Mouse (Mus musculus) left cerebral cortex, adult 2 months (tissue): ENCODE results near the gene Gm21860. TPM values are rescaled to one million over a fixed set of nuclear protein-coding genes. Genes with fewer than 3 reads are reported as not detected.
"Not testable (repeated sequence)": the region's sequence is repeated elsewhere in the genome, so short reads cannot be mapped to it uniquely, and the experiment has no call there.

Experiments used
- DNase-seq, 2 experiments: peaks; one replicate each; pipeline ENCODE4 v3.0.0; 2021 to 2022; ENCODE audit warnings: low spot score in 2 of 2, mixed read lengths in 1 of 2; ENCODE audit errors: extremely low spot score in 1 of 2
- H3K27ac ChIP-seq: fragments of 200-600 bp; 2 replicates; pipeline ENCODE4 v1.8.1; 2022
- H3K4me3 ChIP-seq: fragments of 200-600 bp; 2 replicates; pipeline ENCODE4 v1.8.1; 2022
- CTCF ChIP-seq: fragments of 200-600 bp; IDR thresholded peaks from 2 replicates; pipeline ENCODE4 v1.8.1; 2022; ENCODE audit warnings: antibody characterized with exemption, mild to moderate bottlenecking, moderate library complexity
- intact Hi-C: fragments of 180-260 bp; cut with DNase I; formaldehyde crosslinking; loops from one replicate; pipeline ENCODE4 v1.15.1; 2025
- long read RNA-seq, 2 experiments: library from polyadenylated mRNA; stranded (forward); transcript quantifications; one replicate each; pipeline ENCODE4 v2.0.0; 2021; ENCODE audit warnings: borderline mapping rate in 2 of 2
- total RNA-seq, 2 experiments: library from RNA; stranded (reverse); gene quantifications; 2 replicates each; pipeline ENCODE4 v1.2.3; 2021

The Gm21860 gene
- not detected for total RNA-seq
- long read RNA-seq, experiment 1: 0 reads
- long read RNA-seq, experiment 2: 0 reads

- intact Hi-C loops, H3K27ac ChIP-seq, H3K4me3 ChIP-seq, DNase-seq: not testable (repeated sequence)
Observed at GRCm38 (mm10) chrY:90754721-90755120, at the start of gene Gm21860. Gm21860 (minus strand) TSS chrY:90754821.

GRCm38 (mm10) chrY:90784438-90784837 lies 29.8 kb upstream of the Gm21860 start, which contains the start of gene Gm47283:
Gm47283 (plus strand) TSS chrY:90784738.
- H3K4me3 ChIP-seq, intact Hi-C loops, DNase-seq, H3K27ac ChIP-seq: not testable (repeated sequence)

GRCm38 (mm10) chrY:90745256-90745655 lies 9.4 kb downstream of the Gm21860 start:
- DNase-seq, H3K27ac ChIP-seq, H3K4me3 ChIP-seq, intact Hi-C loops: not testable (repeated sequence)

GRCm38 (mm10) chrY:90744381-90744981 lies 10.1 kb downstream of the Gm21860 start:
- intact Hi-C loops, H3K27ac ChIP-seq: not testable (repeated sequence)
- H3K4me3 ChIP-seq: 0 out of 2 replicates have a peak overlapping the region, but pooled peaks have one; percentile 18

GRCm38 (mm10) chrY:90743811-90744220 lies 10.8 kb downstream of the Gm21860 start:
- no peak for DNase-seq
- no peak overlapping the region for H3K4me3 ChIP-seq
- no peak overlapping the region for H3K27ac ChIP-seq
- no peak for TF ChIP-seq CTCF
- intact Hi-C loops: no loop called here

More at GRCm38 (mm10) chrY:90744381-90744981, 10.1 kb downstream of the Gm21860 start:
- peak; percentile 93 to 95 for DNase-seq

- H3K4me3 ChIP-seq, H3K27ac ChIP-seq, intact Hi-C loops: not testable (repeated sequence)
- peak; percentile 27 to 40 for DNase-seq
Observed at GRCm38 (mm10) chrY:90743053-90743810, 11.4 kb downstream of the Gm21860 start.

- H3K4me3 ChIP-seq, intact Hi-C loops, H3K27ac ChIP-seq: not testable (repeated sequence)
- DNase-seq: peak; percentile 11 to 38
Observed at GRCm38 (mm10) chrY:90742261-90743052, 12.2 kb downstream of the Gm21860 start.

- peak; percentile 63 to 66 for DNase-seq
- H3K27ac ChIP-seq, H3K4me3 ChIP-seq, intact Hi-C loops: not testable (repeated sequence)
Observed at GRCm38 (mm10) chrY:90741452-90742260, 13.0 kb downstream of the Gm21860 start.

GRCm38 (mm10) chrY:90741006-90741405 lies 13.6 kb downstream of the Gm21860 start:
- H3K27ac ChIP-seq, H3K4me3 ChIP-seq, intact Hi-C loops: not testable (repeated sequence)
- DNase-seq: peak; percentile 51

- Histone ChIP-seq H3K4me3 (no peak overlapping the region), H3K27ac (no peak overlapping the region)
- intact Hi-C loops: no loop called here
- peak; percentile 21 to 46 for DNase-seq
- TF ChIP-seq CTCF: no peak
Observed at GRCm38 (mm10) chrY:90740013-90740561, 14.5 kb downstream of the Gm21860 start.

GRCm38 (mm10) chrY:90739531-90740012 lies 15.0 kb downstream of the Gm21860 start:
- peak; percentile 30 to 46 for DNase-seq
- intact Hi-C loops, H3K4me3 ChIP-seq, H3K27ac ChIP-seq: not testable (repeated sequence)

GRCm38 (mm10) chrY:90738841-90739530 lies 15.6 kb downstream of the Gm21860 start:
- DNase-seq: peak; percentile 47 to 69
- H3K27ac ChIP-seq, intact Hi-C loops, H3K4me3 ChIP-seq: not testable (repeated sequence)
